ENCODE assay signal across 7 mouse cellular contexts in genomic region chr9:59691635-59692094, GRCm38 (mm10). TPM values are rescaled to one million over a fixed set of nuclear protein-coding genes. Genes with fewer than 3 reads are reported as not detected.
DNase-seq lines count a peak whose midpoint lies in the region; ATAC-seq and TF ChIP-seq lines count a peak whose summit lies in the region.

No protein-coding gene starts in this region.

- peaks cover 10% of the 10 kb centered on the region; the same call in 1 of the 2 replicates for H3K4me1 ChIP-seq in forebrain, embryonic 14.5 days (ENCODE audit: control insufficient read depth, insufficient read depth, low read length)
- peaks cover 5% of the 10 kb centered on the region for H3K4me1 ChIP-seq in heart, postnatal 0 days (ENCODE audit: control insufficient read depth, insufficient read depth)
- H3K4me1 ChIP-seq in liver, embryonic 12.5 days = peaks cover 8% of the 10 kb centered on the region; the same call in 1 of the 2 replicates
- peaks cover 5% of the 10 kb centered on the region; the same call in 1 of the 2 replicates for H3K4me1 ChIP-seq in neural tube, embryonic 14.5 days (ENCODE audit: control insufficient read depth, insufficient read depth, low read length)

- 1% methylated on average over 23 of the region's 23 CpGs for WGBS in forebrain, embryonic 14.5 days
- WGBS in heart, postnatal 0 days = 2% methylated on average over 23 of the region's 23 CpGs
- WGBS in liver, embryonic 12.5 days (ENCODE audit: insufficient replicate concordance) = 11% methylated on average over 23 of the region's 23 CpGs
- 3% methylated on average over 23 of the region's 23 CpGs for WGBS in neural tube, embryonic 14.5 days

- ATAC-seq in forebrain, embryonic 14.5 days = peak; percentile 96
- peak; percentile 93 for ATAC-seq in heart, postnatal 0 days (ENCODE audit: insufficient read depth, low read depth)
- no peak for ATAC-seq in liver, embryonic 12.5 days
- peak; percentile 90 for ATAC-seq in neural tube, embryonic 14.5 days (ENCODE audit: low read depth)

- H3K9ac ChIP-seq in forebrain, embryonic 14.5 days (ENCODE audit: low read length) = peak overlapping the region; percentile 54
- H3K9ac ChIP-seq in heart, postnatal 0 days (replicated peaks; ENCODE audit: low read depth, low read length) = no peak overlapping the region
- H3K9ac ChIP-seq in liver, embryonic 12.5 days = no peak overlapping the region
- 0 out of 2 replicates have a peak overlapping the region, but pooled peaks have one; percentile 32 for H3K9ac ChIP-seq in neural tube, embryonic 14.5 days (replicated peaks; ENCODE audit: low read depth, low read length)

- TF ChIP-seq EP300 in heart, postnatal 0 days (IDR thresholded peaks at IDR 0.05; ENCODE audit: low read depth) = no peak

- H3K27me3 ChIP-seq in forebrain, embryonic 14.5 days (replicated peaks; ENCODE audit: control insufficient read depth, insufficient read depth, low read length) = no peaks in the 10 kb centered on the region
- no peaks in the 10 kb centered on the region for H3K27me3 ChIP-seq in heart, postnatal 0 days (ENCODE audit: control insufficient read depth, insufficient read depth, low read length)
- H3K27me3 ChIP-seq in liver, embryonic 12.5 days (replicated peaks) = peaks cover 32% of the 10 kb centered on the region
- H3K27me3 ChIP-seq in neural tube, embryonic 14.5 days (ENCODE audit: control insufficient read depth, insufficient read depth, low read length) = no peaks in the 10 kb centered on the region

- TF ChIP-seq CTCF in heart, postnatal 0 days (IDR thresholded peaks at IDR 0.05; ENCODE audit: low read depth) = no peak

- peak overlapping the region; percentile 67 for H3K4me2 ChIP-seq in forebrain, embryonic 14.5 days (ENCODE audit: low read length)
- H3K4me2 ChIP-seq in heart, postnatal 0 days (ENCODE audit: low read depth, low read length) = peak overlapping the region; percentile 59
- H3K4me2 ChIP-seq in liver, embryonic 12.5 days = peak overlapping the region; percentile 38
- H3K4me2 ChIP-seq in neural tube, embryonic 14.5 days (ENCODE audit: low read depth, low read length) = peak overlapping the region; percentile 42

- peak overlapping the region; percentile 28 for H3K4me3 ChIP-seq in forebrain, embryonic 14.5 days (ENCODE audit: low read depth, low read length)
- H3K4me3 ChIP-seq in heart, postnatal 0 days (ENCODE audit: low read depth, low read length) = peak overlapping the region; percentile 40
- no peak overlapping the region for H3K4me3 ChIP-seq in liver, embryonic 12.5 days
- H3K4me3 ChIP-seq in neural tube, embryonic 14.5 days (ENCODE audit: low read depth, low read length) = peak overlapping the region; percentile 12

- H3K27ac ChIP-seq in forebrain, embryonic 14.5 days (ENCODE audit: low read depth, low read length) = peak overlapping the region; percentile 61; the same call in 1 of the 2 replicates
- H3K27ac ChIP-seq in heart, postnatal 0 days (ENCODE audit: low read depth) = peak overlapping the region; percentile 75
- H3K27ac ChIP-seq in liver, embryonic 12.5 days = no peak overlapping the region
- H3K27ac ChIP-seq in neural tube, embryonic 14.5 days (ENCODE audit: low read depth, low read length) = 0 out of 2 replicates have a peak overlapping the region, but pooled peaks have one; percentile 24

- H3K36me3 ChIP-seq in forebrain, embryonic 14.5 days (ENCODE audit: control insufficient read depth, insufficient read depth, low read length) = no peaks in the 10 kb centered on the region
- no peaks in the 10 kb centered on the region for H3K36me3 ChIP-seq in heart, postnatal 0 days (replicated peaks; ENCODE audit: control insufficient read depth, insufficient read depth, low read length)
- no peaks in the 10 kb centered on the region for H3K36me3 ChIP-seq in liver, embryonic 12.5 days
- no peaks in the 10 kb centered on the region for H3K36me3 ChIP-seq in neural tube, embryonic 14.5 days (ENCODE audit: control insufficient read depth, insufficient read depth, low read length)

- DNase-seq in brain, embryonic 18.5 days (ENCODE audit: low read depth, low spot score) = peak; percentile 60
- peak; percentile 92 for DNase-seq in forebrain, embryonic 14.5 days (ENCODE audit: low spot score)
- peak; percentile 89 for DNase-seq in heart, postnatal 0 days (ENCODE audit: low spot score)
- peak; percentile 74 to 84 for DNase-seq in kidney, postnatal 4 days
- peak; percentile 76 for DNase-seq in urinary bladder, postnatal 25 days (ENCODE audit: low spot score)

- H3K9me3 ChIP-seq in forebrain, embryonic 14.5 days (replicated peaks; ENCODE audit: control insufficient read depth, low read length) = no peaks in the 10 kb centered on the region
- H3K9me3 ChIP-seq in heart, postnatal 0 days (replicated peaks; ENCODE audit: control insufficient read depth, low read length) = no peaks in the 10 kb centered on the region
- no peaks in the 10 kb centered on the region for H3K9me3 ChIP-seq in liver, embryonic 12.5 days (replicated peaks)
- H3K9me3 ChIP-seq in neural tube, embryonic 14.5 days (ENCODE audit: control insufficient read depth, low read length) = no peaks in the 10 kb centered on the region

RNA-seq across cellular contexts. Expression of gene Gramd2, which starts 11.7 kb away (rescaled TPM):
- 2.8 and 3.5 TPM in 2 replicates for polyA plus RNA-seq in forebrain, embryonic 14.5 days (2014; fragmentation: Nextera tagmentation; extraction: Ambion mirVana)
- total RNA-seq in heart, postnatal 0 days (2014; rRNA removed; ENCODE audit: low replicate concordance) = not detected in 2 replicates
- polyA plus RNA-seq in heart, postnatal 0 days (2015; fragmentation: Nextera tagmentation; extraction: Ambion mirVana) = 0.15 and 0.16 TPM in 2 replicates
- polyA plus RNA-seq in liver, embryonic 12.5 days (2016; fragmentation: Nextera tagmentation; extraction: Ambion mirVana) = 0.04 and 0.07 TPM in 2 replicates
- polyA plus RNA-seq in neural tube, embryonic 14.5 days (2014; fragmentation: Nextera tagmentation; extraction: Ambion mirVana) = 3.1 and 6.0 TPM in 2 replicates

RNA-seq across cellular contexts. Expression of gene Pkm, which starts 35.5 kb away (rescaled TPM):
- 1,240 and 1,376 TPM in 2 replicates for polyA plus RNA-seq in forebrain, embryonic 14.5 days (2014; fragmentation: Nextera tagmentation; extraction: Ambion mirVana)
- 1,588 and 1,940 TPM in 2 replicates for total RNA-seq in heart, postnatal 0 days (2014; rRNA removed; ENCODE audit: low replicate concordance)
- polyA plus RNA-seq in heart, postnatal 0 days (2015; fragmentation: Nextera tagmentation; extraction: Ambion mirVana) = 1,219 and 1,312 TPM in 2 replicates
- polyA plus RNA-seq in liver, embryonic 12.5 days (2016; fragmentation: Nextera tagmentation; extraction: Ambion mirVana) = 439 and 489 TPM in 2 replicates
- polyA plus RNA-seq in neural tube, embryonic 14.5 days (2014; fragmentation: Nextera tagmentation; extraction: Ambion mirVana) = 834 and 964 TPM in 2 replicates

RNA-seq across cellular contexts. Expression of gene Senp8, which starts 58.8 kb away (rescaled TPM):
- polyA plus RNA-seq in forebrain, embryonic 14.5 days (2014; fragmentation: Nextera tagmentation; extraction: Ambion mirVana) = 12.3 and 12.7 TPM in 2 replicates
- 5.2 and 26.7 TPM in 2 replicates for total RNA-seq in heart, postnatal 0 days (2014; rRNA removed; ENCODE audit: low replicate concordance)
- 8.7 and 9.6 TPM in 2 replicates for polyA plus RNA-seq in heart, postnatal 0 days (2015; fragmentation: Nextera tagmentation; extraction: Ambion mirVana)
- 5.0 and 5.7 TPM in 2 replicates for polyA plus RNA-seq in liver, embryonic 12.5 days (2016; fragmentation: Nextera tagmentation; extraction: Ambion mirVana)
- 13.3 and 13.5 TPM in 2 replicates for polyA plus RNA-seq in neural tube, embryonic 14.5 days (2014; fragmentation: Nextera tagmentation; extraction: Ambion mirVana)

RNA-seq across cellular contexts. Expression of gene Myo9a, which starts 59.0 kb away (rescaled TPM):
- 18.8 and 21.9 TPM in 2 replicates for polyA plus RNA-seq in forebrain, embryonic 14.5 days (2014; fragmentation: Nextera tagmentation; extraction: Ambion mirVana)
- total RNA-seq in heart, postnatal 0 days (2014; rRNA removed; ENCODE audit: low replicate concordance) = 12.2 and 13.0 TPM in 2 replicates
- 4.3 and 4.5 TPM in 2 replicates for polyA plus RNA-seq in heart, postnatal 0 days (2015; fragmentation: Nextera tagmentation; extraction: Ambion mirVana)
- 4.9 and 5.0 TPM in 2 replicates for polyA plus RNA-seq in liver, embryonic 12.5 days (2016; fragmentation: Nextera tagmentation; extraction: Ambion mirVana)
- 37.9 and 38.9 TPM in 2 replicates for polyA plus RNA-seq in neural tube, embryonic 14.5 days (2014; fragmentation: Nextera tagmentation; extraction: Ambion mirVana)

Comparison
In these comparisons a context has a peak if more than half of its experiments do, and no peak if none do; other contexts are left out.
1. H3K9ac ChIP-seq: peak in forebrain, embryonic 14.5 days (single experiment) and neural tube, embryonic 14.5 days (single experiment); none in heart, postnatal 0 days (single experiment) and liver, embryonic 12.5 days (single experiment).
2. Peak in every context shown above with its lines, with median percentiles within 50 percentile points of each other: DNase-seq and H3K4me2 ChIP-seq.